Mouse (Mus musculus) small intestine, adult 2 months (tissue): Measurements from ENCODE around the gene Tesk1. TPM values are rescaled to one million over a fixed set of nuclear protein-coding genes. Genes with fewer than 3 reads are reported as not detected.

Experiments
- H3K27ac ChIP-seq: fragments of 200-500 bp; 2 replicates; pipeline ENCODE4 v1.5.1; 2012; ENCODE audit warnings: low read depth, low read length, control low read depth, inconsistent platforms; ENCODE audit not compliant: insufficient read depth
- H3K27me3 ChIP-seq: fragments of 200-500 bp; 2 replicates; pipeline ENCODE4 v1.6.1; 2012; ENCODE audit warnings: mild to moderate bottlenecking, moderate library complexity, low read length, inconsistent platforms; ENCODE audit not compliant: control insufficient read depth, insufficient read depth
- H3K36me3 ChIP-seq: fragments of 200-500 bp; 2 replicates; pipeline ENCODE4 v1.6.1; 2012; ENCODE audit warnings: mild to moderate bottlenecking, low read length, control low read depth, inconsistent platforms; ENCODE audit not compliant: control insufficient read depth, insufficient read depth
- H3K4me1 ChIP-seq: fragments of 200-500 bp; 2 replicates; pipeline ENCODE4 v1.6.1; 2012; ENCODE audit warnings: low read length, inconsistent platforms, mixed read lengths; ENCODE audit not compliant: control insufficient read depth, insufficient read depth, insufficient read length
- H3K4me3 ChIP-seq: fragments of 200-500 bp; 2 replicates; pipeline ENCODE4 v1.5.1; 2012; ENCODE audit warnings: low read depth, mild to moderate bottlenecking, control low read depth, inconsistent platforms, low read length, moderate library complexity
- CTCF ChIP-seq: fragments of 200-500 bp; IDR thresholded peaks from 2 replicates; pipeline ENCODE4 v1.5.1; 2012; ENCODE audit warnings: low read depth, mild to moderate bottlenecking, control low read depth, inconsistent platforms, low read length, moderate library complexity, mixed read lengths; ENCODE audit not compliant: insufficient replicate concordance, insufficient read length; ENCODE audit errors: extremely low read depth
- POLR2A ChIP-seq: fragments of 200-500 bp; IDR thresholded peaks from 2 replicates; pipeline ENCODE4 v1.6.1; 2012; ENCODE audit warnings: low read depth, mild to moderate bottlenecking, control low read depth, inconsistent platforms, low read length, moderate library complexity
- WGBS: fragments of 180-500 bp; shearing (Covaris S2); methylation state at CpG from one replicate; pipeline ENCODE4 v1.1.7; 2018; 5-methylcytosine and 5-hydroxymethylcytosine counted together
- polyA plus RNA-seq: library from polyadenylated mRNA; depleted of rRNA; stranded (reverse); fragments of >200 nt; gene quantifications from 2 replicates; pipeline ENCODE4 v1.2.3, GENCODE M21; 2012

The Tesk1 gene
- polyA plus RNA-seq, 1 experiment: 77.6 TPM

DNA sequence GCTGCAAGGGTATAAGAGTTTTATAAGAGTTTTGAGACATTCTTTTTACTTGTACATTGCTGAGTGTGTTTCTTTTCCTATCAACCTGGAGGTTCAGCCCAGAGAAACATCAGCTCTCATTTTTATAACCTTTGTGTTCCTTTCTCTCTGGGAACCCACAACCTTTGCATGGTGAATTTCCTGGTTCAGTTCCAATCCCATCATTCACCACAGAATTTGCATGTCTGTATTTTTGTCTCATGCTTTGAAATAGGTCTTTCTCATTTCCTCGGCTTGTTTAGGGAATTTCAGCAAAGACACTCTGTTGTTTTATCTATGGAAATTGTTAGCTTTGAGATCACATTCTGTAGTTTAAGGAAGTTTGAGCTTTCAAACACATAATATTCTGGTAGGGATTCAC lies 31.9 kb downstream of the Tesk1 start:
- H3K4me3 ChIP-seq: no peak overlapping the region
- H3K27me3 ChIP-seq: no peaks in the 10 kb centered on the region
- no peak overlapping the region for H3K27ac ChIP-seq
- no peaks in the 10 kb centered on the region for H3K36me3 ChIP-seq
- TF ChIP-seq CTCF: no peak
- no peak for TF ChIP-seq POLR2A
- 66% methylated on average over 1 of the region's 1 CpGs for WGBS
- H3K4me1 ChIP-seq: peaks cover 7% of the 10 kb centered on the region; the same call in 1 of the 2 replicates

DNA sequence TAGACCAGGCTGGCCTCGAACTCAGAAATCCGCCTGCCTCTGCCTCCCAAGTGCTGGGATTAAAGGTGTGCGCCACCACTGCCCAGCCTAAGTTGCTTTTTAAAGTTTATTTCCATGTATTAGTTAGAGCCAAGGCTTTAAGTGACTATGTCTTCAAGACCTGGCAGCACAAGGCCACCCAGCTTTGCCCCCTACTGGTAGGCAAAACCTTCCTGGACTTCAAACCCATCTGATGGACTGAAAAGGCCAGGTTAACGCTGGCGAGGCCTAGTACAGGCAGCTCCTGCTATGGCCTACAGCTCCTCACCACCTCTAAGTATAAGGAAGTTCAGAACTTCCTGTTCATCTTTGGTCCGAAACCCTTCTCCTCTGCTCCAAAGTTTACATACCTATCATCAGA lies 34.9 kb downstream of the Tesk1 start:
- Histone ChIP-seq H3K36me3 (no peaks in the 10 kb centered on the region), H3K4me1 (peaks cover 12% of the 10 kb centered on the region; the same call in 1 of the 2 replicates), H3K4me3 (no peak overlapping the region), H3K27ac (peak overlapping the region; percentile 83), H3K27me3 (no peaks in the 10 kb centered on the region)
- TF ChIP-seq POLR2A (no peak), CTCF (peak; percentile 33; the same call in 1 of the 2 replicates)
- 64% methylated on average over 6 of the region's 6 CpGs for WGBS

DNA sequence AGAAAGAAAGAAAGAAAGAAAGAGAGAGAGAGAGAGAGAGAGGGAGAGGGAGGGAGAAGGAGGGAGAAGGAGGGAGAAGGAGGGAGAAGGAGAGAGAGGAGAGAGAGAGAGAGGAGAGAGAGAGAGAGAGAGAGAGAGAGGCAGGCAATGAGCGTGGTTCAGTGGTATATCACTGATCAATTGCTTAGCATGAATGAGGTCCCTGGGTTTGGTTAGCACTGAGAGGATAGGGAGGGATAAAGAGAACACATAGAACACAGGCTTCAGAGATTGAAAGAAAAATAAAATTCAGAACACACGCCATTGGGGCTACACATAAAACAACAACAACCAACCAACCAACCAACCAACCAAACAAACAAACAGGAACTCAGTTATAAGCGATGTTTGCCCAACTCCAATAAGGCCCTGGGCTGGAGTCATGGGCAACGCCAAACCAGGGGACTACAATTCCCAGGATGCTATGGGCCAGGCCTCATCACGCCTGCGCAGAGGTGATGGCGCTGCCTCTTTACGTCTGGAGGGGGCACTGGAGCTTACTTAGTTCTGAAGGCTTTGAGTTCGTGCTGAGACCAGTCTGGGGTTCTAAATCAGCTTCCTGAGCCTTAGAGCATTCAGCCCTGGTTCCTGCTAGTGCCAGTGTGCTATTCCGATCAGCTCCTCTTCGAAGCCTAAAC lies 36.3 kb downstream of the Tesk1 start:
- peak overlapping the region; percentile 58 for H3K27ac ChIP-seq
- 25% methylated on average over 11 of the region's 11 CpGs for WGBS
- H3K36me3 ChIP-seq: no peaks in the 10 kb centered on the region
- TF ChIP-seq POLR2A (no peak), CTCF (peak; percentile 52; the same call in 1 of the 2 replicates)
- H3K4me3 ChIP-seq: peak overlapping the region; percentile 51
- no peaks in the 10 kb centered on the region for H3K27me3 ChIP-seq
- peaks cover 18% of the 10 kb centered on the region for H3K4me1 ChIP-seq

DNA sequence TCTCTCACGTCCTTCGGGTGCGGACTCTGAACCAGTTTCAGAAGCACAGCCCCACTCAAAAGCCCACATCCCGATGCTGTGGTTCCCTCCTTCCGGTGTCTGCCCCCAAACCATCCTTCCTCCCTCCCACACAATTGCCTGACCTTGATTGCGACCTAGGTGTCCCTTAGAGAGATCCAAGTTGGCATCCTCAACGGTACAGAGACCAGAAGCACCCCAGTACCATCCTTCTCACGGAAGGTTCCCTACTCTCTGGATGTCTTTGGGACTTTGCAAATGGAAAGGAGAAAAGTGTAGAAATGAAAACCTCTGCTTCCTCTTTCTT lies 36.8 kb downstream of the Tesk1 start:
- no peak for TF ChIP-seq CTCF
- TF ChIP-seq POLR2A: no peak

DNA sequence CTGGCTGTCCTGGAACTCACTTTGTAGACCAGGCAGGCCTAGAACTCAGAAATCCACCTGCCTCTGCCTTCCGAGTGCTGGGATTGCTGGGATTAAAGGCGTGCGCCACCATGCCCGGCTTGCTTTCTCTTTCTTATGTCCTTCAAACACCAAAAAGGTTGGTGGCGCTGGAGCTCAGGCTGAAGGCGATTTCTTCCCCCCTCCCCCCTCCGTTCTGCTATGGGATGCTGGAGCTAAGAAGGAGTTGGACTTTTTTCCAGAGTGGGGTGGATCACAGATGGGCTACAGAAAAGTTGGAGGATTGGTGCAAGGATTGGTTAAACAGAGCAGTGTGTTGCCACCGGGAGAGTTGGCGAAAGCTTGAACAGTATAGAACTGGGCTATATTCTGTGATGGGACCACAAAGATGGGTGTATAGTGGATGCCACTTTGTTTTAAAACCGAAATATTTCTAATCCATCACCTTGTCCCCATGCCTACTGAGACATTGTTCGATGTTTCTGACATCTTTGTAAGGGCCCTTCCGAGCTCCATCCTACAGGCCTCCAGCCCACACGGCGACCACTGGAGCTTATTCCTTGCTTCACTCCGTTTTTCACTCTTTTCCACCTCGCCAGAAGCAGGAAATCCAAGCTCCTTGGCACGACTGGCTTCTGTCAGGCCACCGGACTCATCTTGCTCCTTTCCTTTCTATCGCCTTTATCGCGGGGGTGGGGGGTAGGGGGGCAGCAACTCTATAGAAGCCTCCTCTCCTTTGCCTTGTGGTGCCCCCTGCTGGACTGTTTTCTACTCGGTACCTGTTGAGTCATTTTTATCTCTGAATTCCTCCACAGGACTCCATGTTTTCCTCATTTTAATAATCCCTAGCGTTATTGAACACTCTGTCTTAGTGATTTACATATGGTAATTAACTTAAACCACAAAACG lies 37.4 kb downstream of the Tesk1 start:
- Histone ChIP-seq H3K27me3 (no peaks in the 10 kb centered on the region), H3K36me3 (no peaks in the 10 kb centered on the region), H3K27ac (peak overlapping the region; percentile 58; the same call in 1 of the 2 replicates), H3K4me1 (peaks cover 20% of the 10 kb centered on the region), H3K4me3 (peak overlapping the region; percentile 34; the same call in 1 of the 2 replicates)
- WGBS: 65% methylated on average over 24 of the region's 24 CpGs
- TF ChIP-seq POLR2A: no peak
- peak; percentile 57; the same call in 1 of the 2 replicates for TF ChIP-seq CTCF

More for the DNA sequence above, 36.8 kb downstream of the Tesk1 start:
- Histone ChIP-seq H3K4me3 (peak overlapping the region; percentile 51), H3K27ac (peak overlapping the region; percentile 58), H3K27me3 (no peaks in the 10 kb centered on the region), H3K4me1 (peaks cover 20% of the 10 kb centered on the region), H3K36me3 (no peaks in the 10 kb centered on the region)
- 48% methylated on average over 8 of the region's 8 CpGs for WGBS

DNA sequence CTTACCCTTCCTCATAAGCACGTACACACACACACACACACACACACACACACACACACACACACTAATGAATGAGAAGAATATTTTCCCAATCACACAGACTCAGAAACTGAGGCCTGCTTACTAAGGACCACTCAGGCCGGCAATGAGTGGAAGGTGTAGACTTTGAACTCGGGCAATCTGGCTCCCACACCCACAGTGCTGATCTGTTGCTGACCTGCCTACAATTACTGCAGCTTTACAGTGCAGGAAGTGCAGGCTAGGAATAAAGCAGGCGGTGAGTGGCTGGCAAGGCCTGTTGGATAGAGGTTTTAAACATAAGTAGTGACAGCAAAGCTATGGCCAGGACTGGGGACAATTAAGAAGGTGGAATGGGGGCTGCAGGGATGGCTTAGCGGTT lies 39.2 kb downstream of the Tesk1 start:
- WGBS: 24% methylated on average over 5 of the region's 5 CpGs
- H3K4me1 ChIP-seq: peaks cover 20% of the 10 kb centered on the region
- H3K27ac ChIP-seq: peak overlapping the region; percentile 72
- H3K27me3 ChIP-seq: no peaks in the 10 kb centered on the region
- no peak overlapping the region for H3K4me3 ChIP-seq
- TF ChIP-seq CTCF (no peak), POLR2A (no peak)
- no peaks in the 10 kb centered on the region for H3K36me3 ChIP-seq

DNA sequence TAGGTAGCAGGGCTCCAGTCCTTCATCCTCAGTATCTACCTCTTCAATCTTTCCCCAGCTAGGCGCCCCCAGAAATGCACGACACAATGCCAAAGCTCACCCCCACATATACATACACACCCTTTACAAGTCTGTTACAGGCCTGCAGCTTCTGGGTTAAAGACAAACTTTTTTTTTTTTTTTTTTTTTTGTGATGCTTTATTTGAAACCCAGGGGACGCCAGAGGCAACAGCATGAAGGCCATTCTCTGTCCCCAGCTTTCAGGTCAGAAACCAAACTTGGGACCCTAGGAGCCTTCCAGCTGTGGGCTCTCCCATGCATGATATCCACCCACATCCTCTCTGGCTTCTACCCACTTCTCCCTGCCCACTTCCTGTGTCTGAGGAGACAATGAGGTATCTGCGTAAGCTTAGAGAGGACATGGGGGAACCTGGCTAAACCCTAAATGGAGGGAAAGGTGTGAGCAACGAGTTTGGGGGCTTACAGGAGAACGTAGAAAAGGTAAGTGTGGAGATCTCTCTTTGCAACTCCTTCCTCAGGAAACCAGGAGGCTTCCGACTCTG lies 40.2 kb downstream of the Tesk1 start:
- H3K4me3 ChIP-seq: peak overlapping the region; percentile 50

More for the DNA sequence above, 40.2 kb downstream of the Tesk1 start:
- WGBS: 79% methylated on average over 7 of the region's 7 CpGs
- Histone ChIP-seq H3K36me3 (no peaks in the 10 kb centered on the region), H3K4me1 (peaks cover 18% of the 10 kb centered on the region), H3K27me3 (no peaks in the 10 kb centered on the region), H3K27ac (no peak overlapping the region; the same call in 1 of the 2 replicates)
- no peak for TF ChIP-seq CTCF
